Mouse (Mus musculus) spleen, adult 2 months (tissue): ENCODE measurements around the gene Olfr872. TPM values are rescaled to one million over a fixed set of nuclear protein-coding genes. Genes with fewer than 3 reads are reported as not detected.
"Not testable (repeated sequence)": the region's sequence is repeated elsewhere in the genome, so short reads cannot be mapped to it uniquely, and the experiment has no call there.

Source experiments
- DNase-seq, 2 experiments: peaks; one replicate each; pipeline versions ENCODE4 v3.0.0 to v3.0.0-alpha.2; 2012 to 2021; ENCODE audit warnings: low spot score in 2 of 2, low read depth in 1 of 2
- H3K27ac ChIP-seq: fragments of 200-500 bp; 2 replicates; pipeline ENCODE4 v1.5.1; 2012; ENCODE audit warnings: low read length, inconsistent platforms; ENCODE audit not compliant: insufficient read depth
- H3K27me3 ChIP-seq: fragments of 200-500 bp; 2 replicates; pipeline ENCODE4 v1.6.1; 2012; ENCODE audit warnings: mild to moderate bottlenecking, moderate library complexity, low read length, inconsistent platforms; ENCODE audit not compliant: control insufficient read depth, insufficient read depth
- H3K36me3 ChIP-seq: fragments of 200-500 bp; 2 replicates; pipeline ENCODE4 v1.6.1; 2012; ENCODE audit warnings: mild to moderate bottlenecking, low read length, inconsistent platforms; ENCODE audit not compliant: control insufficient read depth, insufficient read depth
- H3K4me1 ChIP-seq: fragments of 200-500 bp; 2 replicates; pipeline ENCODE4 v1.6.1; 2011; ENCODE audit warnings: inconsistent platforms; ENCODE audit not compliant: control insufficient read depth, insufficient read depth, insufficient read length
- H3K4me3 ChIP-seq: fragments of 200-500 bp; 2 replicates; pipeline ENCODE4 v1.5.1; 2011; ENCODE audit warnings: mild to moderate bottlenecking, inconsistent platforms; ENCODE audit not compliant: insufficient read depth, insufficient read length; ENCODE audit errors: extremely low read depth
- CTCF ChIP-seq: fragments of 200-500 bp; IDR thresholded peaks from 2 replicates; pipeline ENCODE4 v1.5.1; 2011; ENCODE audit warnings: mild to moderate bottlenecking, inconsistent platforms; ENCODE audit not compliant: insufficient read depth, insufficient read length, insufficient replicate concordance; ENCODE audit errors: extremely low read depth
- POLR2A ChIP-seq: fragments of 200-500 bp; IDR thresholded peaks from 2 replicates; pipeline ENCODE4 v1.6.1; 2011; ENCODE audit warnings: low read depth, low read length, inconsistent platforms
- WGBS: fragments of 180-500 bp; shearing (Covaris S2); methylation state at CpG from one replicate; pipeline ENCODE4 v1.1.7; 2018; 5-methylcytosine and 5-hydroxymethylcytosine counted together
- polyA plus RNA-seq: library from polyadenylated mRNA; depleted of rRNA; stranded (reverse); fragments of >200 nt; gene quantifications from 2 replicates; pipeline ENCODE4 v1.2.3, GENCODE M21; 2012; rRNA removed

Gene Olfr872
- polyA plus RNA-seq, result not detected in 2 replicates

- H3K4me1 ChIP-seq, result no peaks in the 10 kb centered on the region
- TF ChIP-seq POLR2A (no peak), CTCF (no peak)
- no peak within 1 kb of the TSS for H3K27ac ChIP-seq
- no peak for DNase-seq
- no peaks in the 10 kb centered on the region for H3K27me3 ChIP-seq
- no peak within 1 kb of the TSS for H3K4me3 ChIP-seq
- H3K36me3 ChIP-seq, result no peaks in the 10 kb centered on the region
Measured at GRCm38 (mm10) chr9:20236819-20237218, at the start of gene Olfr872. Gene Olfr872 (plus strand): TSS chr9:20237119.

DNA sequence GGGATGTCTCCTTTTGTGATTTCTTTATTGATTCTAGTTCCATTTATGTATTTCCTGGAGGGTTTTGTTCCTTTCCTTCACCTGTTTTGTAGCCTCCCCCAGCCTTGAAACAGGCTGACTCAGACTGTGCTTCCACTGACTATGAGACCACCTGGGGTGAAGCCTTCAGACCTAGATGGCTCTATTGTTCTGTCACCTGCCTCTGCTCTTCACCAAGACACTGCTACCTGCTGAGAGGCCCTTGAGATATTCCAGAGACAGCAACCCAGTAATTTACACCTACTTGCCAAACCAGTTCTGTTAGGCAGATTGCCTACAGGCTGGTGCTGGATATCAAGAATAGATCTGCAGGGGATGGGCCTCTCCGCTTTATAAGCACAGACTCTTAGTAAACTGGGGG, 34.8 kb upstream of the Olfr872 start:
- H3K27ac ChIP-seq, result no peak overlapping the region
- TF ChIP-seq POLR2A (no peak), CTCF (no peak)
- DNase-seq, result no peak
- no peaks in the 10 kb centered on the region for H3K36me3 ChIP-seq
- no peak overlapping the region for H3K4me3 ChIP-seq
- no peaks in the 10 kb centered on the region for H3K4me1 ChIP-seq
- WGBS, result 73% methylated on average over 1 of the region's 1 CpGs
- H3K27me3 ChIP-seq, result no peaks in the 10 kb centered on the region

DNA sequence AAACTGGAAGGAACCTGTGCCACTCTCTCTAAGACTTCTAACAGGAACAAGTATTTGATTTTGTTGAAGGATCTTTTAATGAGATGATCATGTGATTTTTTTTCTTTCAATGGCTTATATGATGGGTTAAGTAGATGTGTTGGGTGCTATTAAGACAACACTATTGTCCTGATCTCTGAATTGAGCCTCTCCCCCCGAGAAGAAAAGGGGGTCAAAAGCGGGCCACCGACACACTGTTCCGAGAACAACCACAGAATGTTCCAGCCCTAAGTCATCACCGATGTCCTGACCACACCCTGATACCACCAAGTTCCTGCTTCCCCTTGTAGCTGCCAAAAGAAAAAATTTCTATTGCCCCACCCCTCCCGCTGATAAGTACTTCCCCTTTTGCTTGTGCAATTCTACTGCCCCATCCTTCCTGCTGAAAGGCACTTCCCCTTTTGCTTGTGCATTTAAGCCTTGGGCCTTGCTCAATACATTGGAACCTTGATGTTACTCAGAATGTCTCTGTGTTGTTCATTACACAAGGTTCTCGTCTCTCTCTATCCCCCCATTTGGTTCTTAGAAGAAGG, 33.4 kb upstream of the Olfr872 start:
- not testable (repeated sequence) for H3K27me3 ChIP-seq, DNase-seq
- 70% methylated on average over 7 of the region's 7 CpGs for WGBS

GRCm38 (mm10) chr9:20210812-20211211, 26.1 kb upstream of the Olfr872 start:
- no peaks in the 10 kb centered on the region for H3K4me1 ChIP-seq
- WGBS, result 38% methylated on average over 1 of the region's 1 CpGs
- no peak overlapping the region for H3K27ac ChIP-seq
- H3K36me3 ChIP-seq, result no peaks in the 10 kb centered on the region
- TF ChIP-seq CTCF, result no peak
- TF ChIP-seq POLR2A, result no peak
- no peak overlapping the region for H3K4me3 ChIP-seq
- DNase-seq, result no peak
- H3K27me3 ChIP-seq, result no peaks in the 10 kb centered on the region

More for the DNA sequence above, 33.4 kb upstream of the Olfr872 start:
- H3K36me3 ChIP-seq, H3K4me3 ChIP-seq, H3K27ac ChIP-seq, H3K4me1 ChIP-seq: not testable (repeated sequence)

DNA sequence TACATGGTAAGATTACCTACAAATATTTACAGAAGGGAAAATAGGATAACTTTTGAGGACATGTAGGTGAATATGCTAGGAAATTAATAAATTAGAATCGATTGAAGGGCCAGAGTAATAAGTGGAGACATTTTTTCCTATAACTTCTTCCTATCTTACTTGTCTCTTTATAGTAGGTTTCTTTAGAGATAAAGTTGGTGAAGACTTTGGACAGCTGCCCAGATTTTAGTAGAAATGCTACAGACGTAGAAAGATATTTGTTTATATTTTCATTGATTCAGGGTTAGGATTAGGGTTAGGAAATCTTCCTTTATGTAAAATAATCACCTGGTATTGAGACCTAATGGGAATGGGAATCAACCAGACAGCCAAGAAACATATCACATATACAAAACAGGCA, 25.4 kb upstream of the Olfr872 start:
- no peak overlapping the region for H3K4me3 ChIP-seq
- TF ChIP-seq CTCF, result no peak
- no peak for TF ChIP-seq POLR2A
- no peak overlapping the region for H3K27ac ChIP-seq
- H3K36me3 ChIP-seq, result no peaks in the 10 kb centered on the region
- H3K27me3 ChIP-seq, result no peaks in the 10 kb centered on the region
- no peak for DNase-seq
- WGBS, result 73% methylated on average over 2 of the region's 2 CpGs
- H3K4me1 ChIP-seq, result no peaks in the 10 kb centered on the region

GRCm38 (mm10) chr9:20211907-20212306, 25.0 kb upstream of the Olfr872 start, which contains the start of gene Olfr871:
Gene Olfr871 (plus strand): TSS chr9:20212207.
- no peak for DNase-seq
- H3K36me3 ChIP-seq, result no peaks in the 10 kb centered on the region
- no peak within 1 kb of the TSS for H3K4me3 ChIP-seq
- TF ChIP-seq POLR2A (no peak), CTCF (no peak)
- no peaks in the 10 kb centered on the region for H3K27me3 ChIP-seq
- no peaks in the 10 kb centered on the region for H3K4me1 ChIP-seq
- no peak within 1 kb of the TSS for H3K27ac ChIP-seq

DNA sequence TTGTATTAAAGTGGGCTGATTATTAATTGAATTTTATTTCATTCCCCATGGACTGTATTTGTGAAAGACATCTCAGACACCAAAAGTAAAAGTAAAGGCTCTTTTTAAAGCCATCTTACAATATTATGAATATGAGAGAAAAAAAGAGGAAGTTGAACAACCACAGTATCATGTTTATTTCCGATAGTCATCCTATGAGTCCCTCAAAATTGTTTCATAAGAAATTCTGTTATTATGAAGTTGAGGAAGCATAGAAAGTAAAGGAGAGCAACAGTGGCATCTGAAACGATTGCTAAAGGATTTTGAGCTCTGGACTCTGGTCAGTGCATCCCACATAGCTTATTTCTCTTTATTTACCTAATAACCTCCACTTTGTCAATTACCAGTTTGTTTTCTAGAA, 459 bp downstream of the Olfr872 start:
- no peak for DNase-seq
- no peaks in the 10 kb centered on the region for H3K4me1 ChIP-seq
- H3K27me3 ChIP-seq, result no peaks in the 10 kb centered on the region
- 46% methylated on average over 2 of the region's 2 CpGs for WGBS
- no peaks in the 10 kb centered on the region for H3K36me3 ChIP-seq
- no peak overlapping the region for H3K27ac ChIP-seq
- H3K4me3 ChIP-seq, result no peak overlapping the region
- TF ChIP-seq POLR2A, result no peak
- TF ChIP-seq CTCF, result no peak
